Mouse (Mus musculus) E14TG2a.4 (cell line): ENCODE data around the gene Polm.

Experiments
- CTCF ChIP-seq: conservative IDR thresholded peaks from 2 replicates; pipeline ENCODE4 v1.5.1; 2014; ENCODE audit warnings: low read length
- NANOG ChIP-seq: IDR thresholded peaks from 2 replicates; pipeline ENCODE4 v1.6.1; 2014; ENCODE audit warnings: borderline replicate concordance, low read length, mixed read lengths
- POU5F1 ChIP-seq: IDR thresholded peaks from 2 replicates; pipeline ENCODE4 v1.6.1; 2014; ENCODE audit warnings: low read length, borderline replicate concordance

DNA sequence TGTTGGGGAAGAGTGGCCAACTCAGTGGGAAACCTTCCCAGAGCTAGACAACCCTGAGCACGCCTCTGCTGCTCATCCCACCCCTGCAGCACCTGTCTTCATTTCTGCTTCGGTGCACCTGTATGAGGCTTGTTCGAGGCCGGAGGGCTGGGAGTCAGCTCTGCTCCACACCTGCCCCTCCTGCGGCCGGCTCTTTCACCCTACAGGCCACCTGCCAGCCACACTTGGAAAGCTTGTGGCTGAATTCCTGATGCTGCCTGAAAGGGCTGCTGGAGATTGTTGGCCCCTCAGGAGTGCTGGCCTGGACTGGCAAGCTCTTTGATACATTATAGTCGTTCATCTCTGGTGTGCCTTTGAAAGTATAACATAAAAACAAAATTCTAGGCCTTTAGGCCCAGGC is 2.5 kb upstream of the Polm start:
- TF ChIP-seq CTCF (no peak), POU5F1 (no peak), NANOG (no peak)
